Mouse (Mus musculus): ENCODE results near the gene Gm4881. TPM values are rescaled to one million over a fixed set of nuclear protein-coding genes. Genes with fewer than 3 reads are reported as not detected.
A peak's percentile ranks its signal among the peaks of the same experiment; 100 is the strongest.

The Gm4881 gene
- polyA plus RNA-seq, 1 experiment, result 1.6 TPM

DNA sequence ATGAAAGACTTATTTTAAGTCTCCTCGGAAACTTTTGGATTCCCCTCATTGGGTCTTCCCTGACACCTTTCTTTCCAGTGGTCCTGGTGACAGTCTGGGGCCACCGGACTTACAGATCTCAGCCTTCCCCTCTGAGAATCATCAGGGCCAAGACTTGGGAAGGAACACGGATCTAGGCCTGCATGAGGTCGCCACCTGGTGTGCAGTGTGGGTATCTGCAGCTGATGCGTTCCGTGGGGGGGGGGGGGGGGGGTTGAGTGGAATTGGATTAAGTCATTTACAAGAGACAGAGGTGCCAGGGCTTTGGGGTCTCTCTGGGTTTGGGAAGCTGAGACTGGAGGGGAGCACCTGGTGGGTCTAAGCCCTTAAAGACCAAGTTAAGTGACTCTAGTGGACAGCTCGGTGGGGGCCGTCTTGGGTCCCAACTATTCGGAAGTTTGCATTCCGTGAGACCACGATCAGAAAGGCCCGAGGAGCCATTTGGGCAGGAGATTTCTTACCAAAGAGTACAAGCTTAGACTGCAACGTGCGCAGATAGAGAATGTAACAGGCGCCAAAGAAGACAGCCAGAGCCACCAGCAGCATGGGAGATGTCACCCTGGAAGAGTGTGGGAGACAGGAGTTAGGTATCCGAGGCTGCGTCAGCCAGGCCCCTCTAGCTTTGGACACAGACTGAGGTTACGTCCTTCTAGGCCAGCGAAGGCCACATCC lies 27.1 kb upstream of the Gm4881 start:
- Histone ChIP-seq H3K36me3 (ENCODE audit: control insufficient read depth, insufficient read depth, low read length) (no peaks in the 10 kb centered on the region; the same call in 1 of the 2 replicates), H3K27ac (ENCODE audit: control insufficient read depth, insufficient read depth, low read depth, low read length) (peak overlapping the region; percentile 22; the same call in 1 of the 2 replicates), H3K4me3 (ENCODE audit: control insufficient read depth, low read depth, low read length) (peak overlapping the region; percentile 93), H3K4me1 (ENCODE audit: control insufficient read depth, insufficient read depth, low read length) (peaks cover 9% of the 10 kb centered on the region), H3K27me3 (ENCODE audit: control insufficient read depth, insufficient read depth, low read length) (no peaks in the 10 kb centered on the region)
- no peak for TF ChIP-seq POLR2A (IDR thresholded peaks at IDR 0.05; ENCODE audit: control insufficient read depth, low read depth, low read length)
- peak; percentile 74; the same call in 1 of the 2 replicates for TF ChIP-seq CTCF (IDR thresholded peaks at IDR 0.05; ENCODE audit: control insufficient read depth, insufficient read depth, insufficient replicate concordance, low read depth, low read length)

DNA sequence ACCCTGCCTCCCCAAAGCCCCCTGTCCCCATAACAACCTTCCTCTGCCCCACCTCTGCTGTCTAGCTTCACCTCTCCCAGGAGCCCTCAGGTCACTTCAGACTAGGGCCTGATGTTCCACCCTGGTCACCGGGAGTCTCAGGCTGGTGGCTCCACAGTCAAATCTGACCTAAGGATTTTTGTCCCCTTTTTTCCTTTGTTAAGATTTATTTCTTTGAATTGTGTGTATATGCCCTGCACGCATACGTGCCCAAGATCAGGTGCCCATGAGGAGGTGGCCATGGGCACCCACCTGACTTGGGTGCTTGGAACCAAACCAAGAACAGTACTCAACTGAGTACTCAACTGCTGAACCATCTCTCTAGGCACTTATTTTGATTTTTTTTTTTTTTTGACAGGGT lies 26.0 kb upstream of the Gm4881 start:
- peaks cover 9% of the 10 kb centered on the region for H3K4me1 ChIP-seq (ENCODE audit: control insufficient read depth, insufficient read depth, low read length)
- TF ChIP-seq CTCF (IDR thresholded peaks at IDR 0.05; ENCODE audit: control insufficient read depth, insufficient read depth, insufficient replicate concordance, low read depth, low read length) (no peak), POLR2A (IDR thresholded peaks at IDR 0.05; ENCODE audit: control insufficient read depth, low read depth, low read length) (no peak)
- no peak overlapping the region for H3K4me3 ChIP-seq (ENCODE audit: control insufficient read depth, low read depth, low read length)
- no peaks in the 10 kb centered on the region; the same call in 1 of the 2 replicates for H3K36me3 ChIP-seq (ENCODE audit: control insufficient read depth, insufficient read depth, low read length)
- no peaks in the 10 kb centered on the region for H3K27me3 ChIP-seq (ENCODE audit: control insufficient read depth, insufficient read depth, low read length)
- H3K27ac ChIP-seq (ENCODE audit: control insufficient read depth, insufficient read depth, low read depth, low read length), result no peak overlapping the region

DNA sequence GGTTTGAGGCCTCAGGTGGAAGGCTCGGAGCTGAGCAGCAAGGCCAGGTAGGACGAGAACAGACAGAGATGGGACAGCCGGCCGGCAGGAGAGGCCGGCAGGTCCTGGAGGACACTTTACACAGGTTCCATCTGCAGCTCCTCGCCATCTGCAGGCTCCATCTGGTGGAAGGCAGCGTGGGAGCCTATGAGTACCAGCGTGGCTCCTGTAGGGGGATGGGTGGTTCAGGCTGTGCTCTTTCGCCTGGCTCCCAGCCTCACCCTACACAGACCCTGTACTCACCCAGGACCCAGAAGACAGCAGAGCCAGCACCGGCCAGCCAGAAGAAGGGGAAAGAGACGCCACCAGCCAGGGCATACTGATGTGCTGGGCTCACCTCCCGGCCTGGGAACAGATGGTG lies 25.5 kb upstream of the Gm4881 start:
- Histone ChIP-seq H3K36me3 (ENCODE audit: control insufficient read depth, insufficient read depth, low read length) (no peaks in the 10 kb centered on the region; the same call in 1 of the 2 replicates), H3K4me3 (ENCODE audit: control insufficient read depth, low read depth, low read length) (no peak overlapping the region), H3K27me3 (ENCODE audit: control insufficient read depth, insufficient read depth, low read length) (no peaks in the 10 kb centered on the region), H3K27ac (ENCODE audit: control insufficient read depth, insufficient read depth, low read depth, low read length) (no peak overlapping the region), H3K4me1 (ENCODE audit: control insufficient read depth, insufficient read depth, low read length) (peaks cover 9% of the 10 kb centered on the region)
- TF ChIP-seq POLR2A (IDR thresholded peaks at IDR 0.05; ENCODE audit: control insufficient read depth, low read depth, low read length) (no peak), CTCF (IDR thresholded peaks at IDR 0.05; ENCODE audit: control insufficient read depth, insufficient read depth, insufficient replicate concordance, low read depth, low read length) (no peak)

DNA sequence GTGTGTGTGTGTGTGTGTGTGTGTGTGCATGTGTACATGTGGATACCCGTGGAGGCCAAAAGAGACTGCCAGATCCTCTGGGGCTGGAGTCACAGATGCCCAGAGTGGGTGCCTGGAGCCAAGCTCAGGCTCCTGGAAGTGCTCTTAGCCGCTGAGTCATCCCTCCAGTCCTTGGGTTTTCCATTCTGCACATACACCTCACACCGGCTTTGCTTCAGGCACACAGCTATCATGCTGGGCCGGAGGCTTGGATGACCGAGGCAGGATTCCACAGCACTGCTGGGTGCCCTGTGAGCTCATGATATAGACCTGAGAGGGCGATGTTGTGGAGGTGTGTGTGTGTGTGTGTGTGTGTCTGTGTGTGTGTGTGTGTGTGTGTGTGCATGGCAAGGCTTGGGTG lies 24.2 kb upstream of the Gm4881 start:
- no peak overlapping the region for H3K27ac ChIP-seq (ENCODE audit: control insufficient read depth, insufficient read depth, low read depth, low read length)
- H3K4me3 ChIP-seq (ENCODE audit: control insufficient read depth, low read depth, low read length), result no peak overlapping the region
- no peaks in the 10 kb centered on the region; the same call in 1 of the 2 replicates for H3K36me3 ChIP-seq (ENCODE audit: control insufficient read depth, insufficient read depth, low read length)
- H3K27me3 ChIP-seq (ENCODE audit: control insufficient read depth, insufficient read depth, low read length), result no peaks in the 10 kb centered on the region
- H3K4me1 ChIP-seq (ENCODE audit: control insufficient read depth, insufficient read depth, low read length), result peaks cover 8% of the 10 kb centered on the region
- TF ChIP-seq CTCF (IDR thresholded peaks at IDR 0.05; ENCODE audit: control insufficient read depth, insufficient read depth, insufficient replicate concordance, low read depth, low read length) (no peak), POLR2A (IDR thresholded peaks at IDR 0.05; ENCODE audit: control insufficient read depth, low read depth, low read length) (no peak)

DNA sequence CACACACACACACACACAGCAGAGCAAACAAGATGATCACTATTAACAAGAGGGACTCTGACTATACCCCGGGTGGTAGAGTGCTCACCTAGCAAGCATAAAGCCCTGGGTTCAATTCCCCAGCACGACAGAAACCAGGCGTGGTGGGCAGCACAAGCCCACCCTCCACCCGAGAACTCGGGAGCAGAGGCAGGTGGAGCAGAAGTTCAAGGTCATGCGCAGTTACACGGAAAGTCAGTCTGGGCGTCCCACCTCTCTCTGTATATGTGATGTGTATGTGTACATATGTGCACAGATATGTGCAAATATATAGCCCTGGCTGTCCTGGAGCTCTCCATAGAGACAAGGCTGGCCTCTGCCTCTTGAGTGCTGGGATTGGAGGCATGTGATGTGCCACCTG lies 23.7 kb upstream of the Gm4881 start:
- TF ChIP-seq POLR2A (IDR thresholded peaks at IDR 0.05; ENCODE audit: control insufficient read depth, low read depth, low read length) (no peak), CTCF (IDR thresholded peaks at IDR 0.05; ENCODE audit: control insufficient read depth, insufficient read depth, insufficient replicate concordance, low read depth, low read length) (no peak)
- no peaks in the 10 kb centered on the region; the same call in 1 of the 2 replicates for H3K36me3 ChIP-seq (ENCODE audit: control insufficient read depth, insufficient read depth, low read length)
- no peak overlapping the region for H3K4me3 ChIP-seq (ENCODE audit: control insufficient read depth, low read depth, low read length)
- peaks cover 8% of the 10 kb centered on the region for H3K4me1 ChIP-seq (ENCODE audit: control insufficient read depth, insufficient read depth, low read length)
- no peaks in the 10 kb centered on the region for H3K27me3 ChIP-seq (ENCODE audit: control insufficient read depth, insufficient read depth, low read length)
- H3K27ac ChIP-seq (ENCODE audit: control insufficient read depth, insufficient read depth, low read depth, low read length), result no peak overlapping the region

DNA sequence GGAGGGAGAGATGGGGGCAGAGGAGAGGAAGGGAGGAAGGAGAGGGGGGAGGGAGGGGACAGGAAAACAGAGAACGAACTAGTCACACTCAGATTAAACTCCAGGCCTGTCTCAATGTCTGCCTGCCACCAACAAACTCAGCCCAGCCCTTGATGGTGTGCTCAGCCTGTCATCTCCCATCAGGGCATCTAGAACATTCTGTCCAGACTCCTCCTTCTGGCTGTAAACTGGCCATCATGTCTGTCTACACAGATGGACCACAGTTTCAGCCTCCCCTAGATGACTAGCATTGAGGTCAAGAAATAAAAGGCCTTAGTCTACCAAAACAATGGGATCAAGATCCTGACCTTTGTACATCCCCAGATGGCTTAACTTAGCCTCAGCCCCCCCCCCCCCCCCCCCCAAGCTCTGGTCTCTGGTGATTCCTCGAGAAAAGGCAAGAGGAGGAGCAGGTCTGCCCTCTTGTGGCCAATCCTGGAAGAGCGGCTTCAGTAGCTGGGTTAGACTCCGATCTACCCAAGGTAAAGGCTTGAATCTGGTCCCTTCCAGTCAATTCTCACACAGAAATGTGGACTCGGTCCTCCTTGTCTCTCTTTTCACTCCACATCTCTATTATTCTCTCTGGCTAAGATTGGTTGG lies 20.7 kb upstream of the Gm4881 start:
- H3K27me3 ChIP-seq (ENCODE audit: control insufficient read depth, insufficient read depth, low read length), result no peaks in the 10 kb centered on the region
- no peaks in the 10 kb centered on the region for H3K4me1 ChIP-seq (ENCODE audit: control insufficient read depth, insufficient read depth, low read length)
- peak; percentile 79 for TF ChIP-seq CTCF (IDR thresholded peaks at IDR 0.05; ENCODE audit: control insufficient read depth, insufficient read depth, insufficient replicate concordance, low read depth, low read length)
- TF ChIP-seq POLR2A (IDR thresholded peaks at IDR 0.05; ENCODE audit: control insufficient read depth, low read depth, low read length), result no peak
- H3K36me3 ChIP-seq (ENCODE audit: control insufficient read depth, insufficient read depth, low read length), result no peaks in the 10 kb centered on the region; the same call in 1 of the 2 replicates
- no peak overlapping the region for H3K27ac ChIP-seq (ENCODE audit: control insufficient read depth, insufficient read depth, low read depth, low read length)
- H3K4me3 ChIP-seq (ENCODE audit: control insufficient read depth, low read depth, low read length), result no peak overlapping the region

DNA sequence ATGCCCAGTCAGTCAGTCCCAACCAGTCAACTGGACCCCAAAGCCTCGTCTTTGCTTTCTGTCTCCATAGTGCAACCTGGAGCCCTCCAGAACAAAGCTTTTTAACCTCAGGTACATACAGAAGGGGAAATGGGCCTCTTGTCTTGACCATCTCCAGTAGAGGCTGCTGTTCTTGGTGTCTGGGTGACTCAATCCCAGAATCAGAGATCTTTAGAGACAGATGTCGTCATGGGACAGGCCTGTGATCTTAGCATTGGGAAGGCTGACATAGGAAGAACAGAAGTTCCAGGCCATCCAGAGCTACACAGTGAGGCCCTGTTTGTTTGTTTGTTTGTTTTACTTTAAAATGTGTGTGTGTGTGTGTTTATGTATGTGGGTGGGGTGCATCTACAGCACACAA lies 20.0 kb upstream of the Gm4881 start:
- Histone ChIP-seq H3K27ac (ENCODE audit: control insufficient read depth, insufficient read depth, low read depth, low read length) (no peak overlapping the region), H3K4me1 (ENCODE audit: control insufficient read depth, insufficient read depth, low read length) (no peaks in the 10 kb centered on the region), H3K4me3 (ENCODE audit: control insufficient read depth, low read depth, low read length) (no peak overlapping the region), H3K27me3 (ENCODE audit: control insufficient read depth, insufficient read depth, low read length) (no peaks in the 10 kb centered on the region), H3K36me3 (ENCODE audit: control insufficient read depth, insufficient read depth, low read length) (no peaks in the 10 kb centered on the region)
- no peak for TF ChIP-seq POLR2A (IDR thresholded peaks at IDR 0.05; ENCODE audit: control insufficient read depth, low read depth, low read length)
- no peak for TF ChIP-seq CTCF (IDR thresholded peaks at IDR 0.05; ENCODE audit: control insufficient read depth, insufficient read depth, insufficient replicate concordance, low read depth, low read length)
